In the genomic region with DNA sequence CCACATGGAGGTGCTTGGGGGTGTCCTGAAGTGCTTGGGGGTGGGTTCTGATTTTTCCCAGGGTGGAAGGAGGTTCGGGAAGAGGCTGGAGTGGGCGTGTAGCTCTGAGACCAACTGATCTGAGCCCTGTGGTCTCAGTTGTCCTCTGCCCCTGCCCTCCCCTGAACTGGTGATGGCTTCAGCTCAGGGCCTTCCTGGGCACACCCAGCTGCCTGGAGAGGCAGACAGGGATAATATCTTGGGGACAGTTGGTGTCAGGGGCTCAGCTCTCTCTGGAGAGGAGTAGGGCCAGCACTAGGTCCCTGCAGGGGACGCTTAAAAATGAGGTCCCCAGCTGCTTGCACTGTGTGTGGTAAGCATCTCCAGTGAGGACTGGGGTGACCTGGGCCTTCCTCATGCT, we compare ENCODE assay signal across 10 mouse cellular contexts. TPM values are rescaled to one million over a fixed set of nuclear protein-coding genes. Genes with fewer than 3 reads are reported as not detected.
A peak's percentile ranks its signal among the peaks of the same experiment; 100 is the strongest.
DNase-seq lines count a peak whose midpoint lies in the region; ATAC-seq and TF ChIP-seq lines count a peak whose summit lies in the region.
"Had no signal": no experiment of that assay in that cellular context is flagged by ENCODE, and none has a peak within 500 bp of the region (broad histone marks: within the 10 kb centered on the region; RNA-seq: fewer than 3 reads in every experiment).

No protein-coding gene starts in this region.

- no peak for ATAC-seq in kidney, postnatal 0 days (replicated peaks; ENCODE audit: low FRiP score, low read depth)
- no peak for ATAC-seq in embryonic facial prominence, embryonic 13.5 days (ENCODE audit: insufficient number of reproducible peaks, insufficient read depth, low FRiP score, low TSS enrichment, low read depth)
- ATAC-seq in hindbrain, postnatal 0 days = no peak
- no peak for ATAC-seq in midbrain, embryonic 16.5 days

- no peaks in the 10 kb centered on the region for H3K27me3 ChIP-seq in kidney, postnatal 0 days (ENCODE audit: insufficient read depth, low read length)
- no peaks in the 10 kb centered on the region for H3K27me3 ChIP-seq in embryonic facial prominence, embryonic 13.5 days
- H3K27me3 ChIP-seq in hindbrain, postnatal 0 days (ENCODE audit: insufficient read depth, low read length) = no peaks in the 10 kb centered on the region
- no peaks in the 10 kb centered on the region for H3K27me3 ChIP-seq in midbrain, embryonic 16.5 days (ENCODE audit: control insufficient read depth, insufficient read depth, low read depth, low read length)

- no peaks in the 10 kb centered on the region for H3K9me3 ChIP-seq in kidney, postnatal 0 days (replicated peaks; ENCODE audit: low read length)
- H3K9me3 ChIP-seq in embryonic facial prominence, embryonic 13.5 days = no peaks in the 10 kb centered on the region
- H3K9me3 ChIP-seq in hindbrain, postnatal 0 days (ENCODE audit: low read length) = no peaks in the 10 kb centered on the region
- H3K9me3 ChIP-seq in midbrain, embryonic 16.5 days (replicated peaks; ENCODE audit: control insufficient read depth, low read length, poor library complexity, severe bottlenecking) = no peaks in the 10 kb centered on the region

- no peak overlapping the region for H3K4me2 ChIP-seq in kidney, postnatal 0 days (ENCODE audit: low read length)
- H3K4me2 ChIP-seq in embryonic facial prominence, embryonic 13.5 days = peak overlapping the region; percentile 96
- peak overlapping the region; percentile 28; the same call in 1 of the 2 replicates for H3K4me2 ChIP-seq in hindbrain, postnatal 0 days (ENCODE audit: low read depth, low read length)
- peak overlapping the region; percentile 9; the same call in 1 of the 2 replicates for H3K4me2 ChIP-seq in midbrain, embryonic 16.5 days (ENCODE audit: low read length)

- H3K4me3 ChIP-seq in kidney, postnatal 0 days (replicated peaks; ENCODE audit: low read depth, low read length) = no peak overlapping the region
- no peak overlapping the region for H3K4me3 ChIP-seq in embryonic facial prominence, embryonic 13.5 days
- no peak overlapping the region for H3K4me3 ChIP-seq in hindbrain, postnatal 0 days (ENCODE audit: low read length)
- H3K4me3 ChIP-seq in midbrain, embryonic 16.5 days (ENCODE audit: low read depth, low read length) = no peak overlapping the region

- 0 out of 2 replicates have a peak overlapping the region, but pooled peaks have one; percentile 23 for H3K9ac ChIP-seq in kidney, postnatal 0 days (ENCODE audit: low read depth, low read length)
- peak overlapping the region; percentile 92 for H3K9ac ChIP-seq in embryonic facial prominence, embryonic 13.5 days
- peak overlapping the region; percentile 28; the same call in 1 of the 2 replicates for H3K9ac ChIP-seq in hindbrain, postnatal 0 days (replicated peaks; ENCODE audit: low read length)
- peak overlapping the region; percentile 50; the same call in 1 of the 2 replicates for H3K9ac ChIP-seq in midbrain, embryonic 16.5 days (ENCODE audit: low read depth, low read length)

- peaks cover 16% of the 10 kb centered on the region for H3K4me1 ChIP-seq in kidney, postnatal 0 days (replicated peaks; ENCODE audit: insufficient read depth, low read length)
- peaks cover 40% of the 10 kb centered on the region for H3K4me1 ChIP-seq in embryonic facial prominence, embryonic 13.5 days
- H3K4me1 ChIP-seq in hindbrain, postnatal 0 days (ENCODE audit: insufficient read depth, low read length) = peaks cover 16% of the 10 kb centered on the region; the same call in 1 of the 2 replicates
- H3K4me1 ChIP-seq in midbrain, embryonic 16.5 days (ENCODE audit: control insufficient read depth, insufficient read depth, low read length) = peaks cover 32% of the 10 kb centered on the region

- no peak for TF ChIP-seq CTCF in kidney, postnatal 0 days (IDR thresholded peaks at IDR 0.05; ENCODE audit: low read depth)
- TF ChIP-seq CTCF in hindbrain, postnatal 0 days (IDR thresholded peaks at IDR 0.05; ENCODE audit: low read depth) = no peak

- intact Hi-C loops in left cerebral cortex, postnatal 14 days (cut with DNase I) = no loop called here

- WGBS in kidney, postnatal 0 days = 67% methylated on average over 3 of the region's 3 CpGs
- WGBS in embryonic facial prominence, embryonic 13.5 days = 42% methylated on average over 3 of the region's 3 CpGs
- 60% methylated on average over 3 of the region's 3 CpGs for WGBS in hindbrain, postnatal 0 days
- 59% methylated on average over 3 of the region's 3 CpGs for WGBS in midbrain, embryonic 16.5 days

- no peak for DNase-seq in kidney, postnatal 0 days (ENCODE audit: low spot score)
- no peak for DNase-seq in kidney, adult 11 months
- DNase-seq in hindbrain, postnatal 0 days (ENCODE audit: low spot score) = no peak
- DNase-seq in adrenal gland, postnatal 36 days = no peak
- DNase-seq in left cerebral cortex, postnatal 14 days (ENCODE audit: low spot score in 2 of 2) = no peak
- no peak for DNase-seq in lung, postnatal 36 days
- DNase-seq: gastrocnemius, postnatal 14 days; layer of hippocampus, postnatal 36 days had no signal

- H3K36me3 ChIP-seq in kidney, postnatal 0 days (ENCODE audit: insufficient read depth, low read length) = peaks cover 19% of the 10 kb centered on the region
- peaks cover 26% of the 10 kb centered on the region for H3K36me3 ChIP-seq in embryonic facial prominence, embryonic 13.5 days
- peaks cover 16% of the 10 kb centered on the region for H3K36me3 ChIP-seq in hindbrain, postnatal 0 days (ENCODE audit: insufficient read depth, low read length)
- H3K36me3 ChIP-seq in midbrain, embryonic 16.5 days (ENCODE audit: control insufficient read depth, insufficient read depth, low read length) = peaks cover 9% of the 10 kb centered on the region; the same call in 1 of the 2 replicates

- H3K27ac ChIP-seq in kidney, postnatal 0 days = no peak overlapping the region
- H3K27ac ChIP-seq in embryonic facial prominence, embryonic 13.5 days = peak overlapping the region; percentile 60; the same call in 1 of the 2 replicates
- peak overlapping the region; percentile 86; the same call in 1 of the 2 replicates for H3K27ac ChIP-seq in hindbrain, postnatal 0 days
- H3K27ac ChIP-seq in midbrain, embryonic 16.5 days (ENCODE audit: low read length) = no peak overlapping the region

RNA-seq across cellular contexts. Expression of a gene that starts 2.8 kb away (rescaled TPM):
- polyA plus RNA-seq in kidney, postnatal 0 days (2015; fragmentation: Nextera tagmentation; extraction: Ambion mirVana) = 34.3 and 36.1 TPM in 2 replicates
- polyA plus RNA-seq in embryonic facial prominence, embryonic 13.5 days (2015; fragmentation: Nextera tagmentation; extraction: Ambion mirVana) = 49.3 and 54.5 TPM in 2 replicates
- total RNA-seq in hindbrain, postnatal 0 days (2014; rRNA removed) = 161 and 174 TPM in 2 replicates
- polyA plus RNA-seq in hindbrain, postnatal 0 days (2015; fragmentation: Nextera tagmentation; extraction: Ambion mirVana) = 76.0 and 76.2 TPM in 2 replicates
- 82.4 and 84.1 TPM in 2 replicates for polyA plus RNA-seq in midbrain, embryonic 16.5 days (2015; fragmentation: Nextera tagmentation; extraction: Ambion mirVana)
- 10 to 100 TPM; 28.1 to 30.3 TPM for total RNA-seq in adrenal gland, postnatal 36 days (2021)
- 10 to 100 TPM; 81.8 to 89.3 TPM for total RNA-seq in left cerebral cortex, postnatal 14 days (2021)

RNA-seq across cellular contexts. Expression of a gene that starts 2.8 kb away (rescaled TPM):
- polyA plus RNA-seq in kidney, postnatal 0 days (2015; fragmentation: Nextera tagmentation; extraction: Ambion mirVana) = 269 and 270 TPM in 2 replicates
- 313 and 339 TPM in 2 replicates for polyA plus RNA-seq in embryonic facial prominence, embryonic 13.5 days (2015; fragmentation: Nextera tagmentation; extraction: Ambion mirVana)
- 165 and 189 TPM in 2 replicates for total RNA-seq in hindbrain, postnatal 0 days (2014; rRNA removed)
- polyA plus RNA-seq in hindbrain, postnatal 0 days (2015; fragmentation: Nextera tagmentation; extraction: Ambion mirVana) = 279 and 295 TPM in 2 replicates
- 202 and 205 TPM in 2 replicates for polyA plus RNA-seq in midbrain, embryonic 16.5 days (2015; fragmentation: Nextera tagmentation; extraction: Ambion mirVana)
- 10 to 100 TPM; 26.6 to 36.8 TPM for total RNA-seq in adrenal gland, postnatal 36 days (2021)
- total RNA-seq in left cerebral cortex, postnatal 14 days (2021) = 10 to 100 TPM; 46.4 to 52.7 TPM

RNA-seq across cellular contexts. Expression of a gene that starts 13.8 kb away (rescaled TPM):
- polyA plus RNA-seq in kidney, postnatal 0 days (2015; fragmentation: Nextera tagmentation; extraction: Ambion mirVana) = 0.04 TPM in 1 of 2 replicates, not detected in the other
- polyA plus RNA-seq in embryonic facial prominence, embryonic 13.5 days (2015; fragmentation: Nextera tagmentation; extraction: Ambion mirVana) = not detected in 2 replicates
- 0.04 and 0.10 TPM in 2 replicates for total RNA-seq in hindbrain, postnatal 0 days (2014; rRNA removed)
- polyA plus RNA-seq in hindbrain, postnatal 0 days (2015; fragmentation: Nextera tagmentation; extraction: Ambion mirVana) = 0.14 and 0.26 TPM in 2 replicates
- 0.10 and 0.16 TPM in 2 replicates for polyA plus RNA-seq in midbrain, embryonic 16.5 days (2015; fragmentation: Nextera tagmentation; extraction: Ambion mirVana)
- total RNA-seq in adrenal gland, postnatal 36 days (2021) = not detected
- total RNA-seq in left cerebral cortex, postnatal 14 days (2021) = under 1 TPM; 0.13 to 0.18 TPM

RNA-seq across cellular contexts. Expression of a gene that starts 14.0 kb away (rescaled TPM):
- polyA plus RNA-seq in kidney, postnatal 0 days (2015; fragmentation: Nextera tagmentation; extraction: Ambion mirVana) = 0.61 and 0.89 TPM in 2 replicates
- 1.9 and 2.0 TPM in 2 replicates for polyA plus RNA-seq in embryonic facial prominence, embryonic 13.5 days (2015; fragmentation: Nextera tagmentation; extraction: Ambion mirVana)
- 66.9 and 70.3 TPM in 2 replicates for total RNA-seq in hindbrain, postnatal 0 days (2014; rRNA removed)
- polyA plus RNA-seq in hindbrain, postnatal 0 days (2015; fragmentation: Nextera tagmentation; extraction: Ambion mirVana) = 26.6 and 28.0 TPM in 2 replicates
- polyA plus RNA-seq in midbrain, embryonic 16.5 days (2015; fragmentation: Nextera tagmentation; extraction: Ambion mirVana) = 12.6 and 16.9 TPM in 2 replicates
- 1 to 10 TPM; 5.8 TPM for total RNA-seq in adrenal gland, postnatal 36 days (2021)
- 10 to 100 TPM; 30.0 to 33.0 TPM for total RNA-seq in left cerebral cortex, postnatal 14 days (2021)

RNA-seq across cellular contexts. Expression of a gene that starts 31.4 kb away (rescaled TPM):
- 1,422 and 1,480 TPM in 2 replicates for polyA plus RNA-seq in kidney, postnatal 0 days (2015; fragmentation: Nextera tagmentation; extraction: Ambion mirVana)
- 1,868 and 1,916 TPM in 2 replicates for polyA plus RNA-seq in embryonic facial prominence, embryonic 13.5 days (2015; fragmentation: Nextera tagmentation; extraction: Ambion mirVana)
- total RNA-seq in hindbrain, postnatal 0 days (2014; rRNA removed) = 1,128 and 1,180 TPM in 2 replicates
- 1,097 and 1,185 TPM in 2 replicates for polyA plus RNA-seq in hindbrain, postnatal 0 days (2015; fragmentation: Nextera tagmentation; extraction: Ambion mirVana)
- 1,102 and 1,149 TPM in 2 replicates for polyA plus RNA-seq in midbrain, embryonic 16.5 days (2015; fragmentation: Nextera tagmentation; extraction: Ambion mirVana)
- 1,000 to 10,000 TPM in 1 of 2 experiments, 100 to 1,000 TPM in 1; 923 to 1,039 TPM for total RNA-seq in adrenal gland, postnatal 36 days (2021)
- total RNA-seq in left cerebral cortex, postnatal 14 days (2021) = 100 to 1,000 TPM; 433 to 483 TPM

Comparison
In these comparisons a context has a peak if more than half of its experiments do, and no peak if none do; other contexts are left out.
1. H3K27ac ChIP-seq: peak in embryonic facial prominence, embryonic 13.5 days (single experiment) and hindbrain, postnatal 0 days (single experiment); none in kidney, postnatal 0 days (single experiment) and midbrain, embryonic 16.5 days (single experiment).
2. H3K9ac ChIP-seq: peak in every context shown above with its lines; median percentile 92 in embryonic facial prominence, embryonic 13.5 days; 50 in midbrain, embryonic 16.5 days; 28 in hindbrain, postnatal 0 days; 23 in kidney, postnatal 0 days.